Mouse (Mus musculus): ENCODE data around the gene Arhgef1. TPM values are rescaled to one million over a fixed set of nuclear protein-coding genes. Genes with fewer than 3 reads are reported as not detected.

The Arhgef1 gene
- total RNA-seq, 2 experiments from 2014 or later: 79.6 to 98.8 TPM

DNA sequence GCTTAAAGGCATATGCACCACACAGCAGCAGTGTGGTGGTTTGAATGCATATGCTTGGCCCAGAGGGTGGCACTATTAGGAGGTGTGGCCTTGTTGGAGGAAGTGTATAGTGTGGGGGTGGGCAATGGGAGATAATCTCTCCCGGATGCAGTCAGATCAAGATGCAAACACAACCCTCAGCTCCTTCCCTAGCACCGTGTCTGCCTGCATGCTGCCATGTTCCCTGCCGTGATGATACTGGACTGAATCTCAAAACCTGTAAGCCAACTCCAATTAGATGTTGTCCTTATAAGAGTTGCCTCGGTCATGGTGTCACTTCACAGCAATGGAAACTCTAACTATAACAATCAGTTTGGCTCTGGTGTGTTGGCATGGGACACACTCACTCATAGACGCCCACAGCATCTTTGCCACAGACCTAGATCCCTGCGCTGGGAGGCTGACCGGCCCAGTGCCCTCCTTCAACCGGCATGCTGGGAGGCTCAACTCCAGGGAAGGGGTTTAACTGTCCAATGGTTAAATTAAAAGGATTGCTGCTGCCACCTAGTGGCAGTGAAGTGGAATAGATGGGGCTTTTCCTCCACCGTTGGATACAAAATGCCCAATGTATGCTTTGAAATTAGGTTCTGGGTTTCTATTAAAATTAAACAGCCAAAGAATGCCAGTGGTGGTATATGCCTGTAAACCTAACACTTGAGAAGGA is 72.3 kb downstream of the Arhgef1 start:
- DNase-seq (ENCODE audit: low spot score in 2 of 2): no peak

Small RNA genes lying within 50 kb of the gene (microRNA-seq; reads per million reads assigned to microRNA genes)
- gene Mir7046: not detected

Other genes starting within 250 kb of the Arhgef1 start
- gene Tex101, start 226.2 kb upstream of the Arhgef1 start, total RNA-seq (2021): not detected
- not detected for gene BC049730, start 193.7 kb upstream of the Arhgef1 start, total RNA-seq (2021)
- not detected for gene Gm4763, start 176.0 kb upstream of the Arhgef1 start, total RNA-seq (2021)
- under 1 TPM in 1 of 2 experiments, not detected in 1; 0.62 TPM for gene Cd177, start 142.6 kb upstream of the Arhgef1 start, total RNA-seq (2021)
- not detected for gene Ceacam10, start 125.7 kb upstream of the Arhgef1 start, total RNA-seq (2021)
- 1 to 10 TPM; 1.2 to 2.0 TPM for gene Gm9844, start 40.7 kb upstream of the Arhgef1 start, total RNA-seq (2021)
- not detected for gene Lypd4, start 33.0 kb upstream of the Arhgef1 start, total RNA-seq (2021)
- gene Dmrtc2, start 32.9 kb upstream of the Arhgef1 start, total RNA-seq (2021): not detected
- 1,000 to 10,000 TPM; 1,082 to 1,250 TPM for gene Rps19, start 18.5 kb upstream of the Arhgef1 start, total RNA-seq (2021)
- gene Cd79a, start 5.5 kb upstream of the Arhgef1 start, total RNA-seq (2021): under 1 TPM; 0.31 to 0.98 TPM
- not detected for gene Gm4881, start 41.6 kb downstream of the Arhgef1 start, total RNA-seq (2021)
- 100 to 1,000 TPM; 157 to 161 TPM for gene Rabac1, start 69.8 kb downstream of the Arhgef1 start, total RNA-seq (2021)
- under 1 TPM; 0.20 to 0.44 TPM for gene Atp1a3, start 103.0 kb downstream of the Arhgef1 start, total RNA-seq (2021)
- 10 to 100 TPM; 14.6 to 17.1 TPM for gene Grik5, start 169.4 kb downstream of the Arhgef1 start, total RNA-seq (2021)
- 10 to 100 TPM; 10.7 to 11.4 TPM for gene Zfp574, start 169.7 kb downstream of the Arhgef1 start, total RNA-seq (2021)

Measured in gastrocnemius, postnatal 4 days (tissue).